Mouse (Mus musculus): Measurements from ENCODE around the gene Ccdc87.
"Not testable (repeated sequence)": the region's sequence is repeated elsewhere in the genome, so short reads cannot be mapped to it uniquely, and the experiment has no call there.

The Ccdc87 gene

DNA sequence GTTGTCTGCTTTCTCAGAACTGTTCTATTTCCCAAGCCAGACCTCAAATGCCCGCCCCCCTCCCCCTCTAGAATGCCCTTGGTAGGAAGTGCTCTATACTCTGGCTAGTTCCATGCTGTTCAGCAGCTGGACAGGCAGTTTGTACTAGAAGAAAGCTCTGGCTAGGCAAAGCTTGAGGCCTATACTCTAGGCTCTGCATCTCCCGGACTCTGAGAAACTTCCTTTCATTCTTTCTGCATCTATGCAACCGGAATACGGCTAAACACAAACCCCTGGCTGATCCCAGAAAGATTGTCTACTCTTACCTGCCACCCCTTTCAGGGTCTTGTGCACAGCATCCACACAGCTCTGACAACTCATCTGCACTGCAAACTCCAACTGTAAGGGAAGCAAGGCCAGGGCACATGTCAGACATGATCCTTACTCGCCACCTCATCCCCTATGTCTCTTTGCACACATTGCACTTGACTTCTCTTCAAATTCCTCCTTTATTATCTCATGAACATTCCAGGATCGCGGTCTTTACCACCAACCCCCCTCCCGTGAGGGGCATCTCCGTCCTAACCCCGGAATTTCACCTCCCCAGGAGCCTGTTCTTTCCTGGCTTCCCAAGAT is 533 bp upstream of the Ccdc87 start:
- no peak for DNase-seq (ENCODE audit: low spot score)

DNA sequence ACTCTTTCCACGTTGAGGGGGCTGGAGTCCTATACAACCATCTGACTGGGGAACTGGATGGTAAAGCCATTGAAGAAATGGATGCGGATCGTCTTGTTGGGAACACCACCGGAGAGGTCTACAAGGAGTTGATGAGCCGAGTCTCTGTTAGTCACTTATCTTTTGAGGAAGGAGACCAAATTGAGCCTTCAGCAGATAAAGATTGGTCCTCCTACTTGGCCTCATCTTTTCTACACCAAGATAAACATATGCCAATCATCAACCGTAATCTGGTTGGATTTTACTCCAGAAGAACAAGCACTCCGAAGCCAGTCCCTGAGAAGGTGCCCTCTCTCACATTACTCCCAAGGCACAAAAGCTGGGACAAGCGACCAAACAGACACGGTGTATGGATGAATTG is 1.7 kb downstream of the Ccdc87 start:
- DNase-seq (ENCODE audit: low spot score), result no peak

DNA sequence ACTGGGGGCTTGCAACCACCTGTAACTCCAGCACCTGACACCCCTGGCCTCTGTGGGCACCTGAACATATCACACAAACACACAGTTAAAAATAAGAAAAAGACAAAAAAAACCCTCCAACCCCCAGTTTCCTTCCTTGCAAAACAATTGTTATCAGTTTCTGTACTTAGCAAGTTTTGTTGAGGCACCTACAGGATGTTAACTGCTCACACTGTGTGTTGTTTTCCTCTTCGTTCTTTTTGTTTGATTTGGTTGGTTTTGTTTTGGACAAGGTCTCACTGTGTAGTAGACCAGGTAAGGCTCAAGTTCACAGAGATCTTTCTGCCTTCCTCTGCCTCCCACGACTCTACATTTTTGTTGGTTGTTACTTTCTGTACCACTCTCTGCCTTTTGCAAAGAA is 3.4 kb downstream of the Ccdc87 start:
- no peak for DNase-seq (ENCODE audit: low spot score)

DNA sequence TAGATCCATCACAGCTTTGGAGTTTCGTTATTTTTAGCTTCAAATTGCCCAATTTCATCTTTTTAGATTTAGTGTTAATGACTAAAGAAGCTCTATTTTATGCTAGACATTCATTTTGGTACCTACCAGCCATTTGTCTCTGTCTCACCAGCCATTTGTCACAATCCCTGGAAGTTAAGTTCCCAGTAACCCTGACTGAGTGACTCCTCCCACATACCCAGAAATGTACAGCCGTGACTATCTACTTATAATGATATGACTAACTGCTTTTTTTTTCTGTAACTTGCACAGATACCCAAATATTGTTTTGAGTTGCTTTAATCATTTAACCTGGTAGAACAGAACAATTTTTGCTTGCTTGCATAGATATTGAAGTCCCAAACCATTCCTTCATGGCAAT is 6.7 kb downstream of the Ccdc87 start:
- no peak for DNase-seq (ENCODE audit: low spot score)

DNA sequence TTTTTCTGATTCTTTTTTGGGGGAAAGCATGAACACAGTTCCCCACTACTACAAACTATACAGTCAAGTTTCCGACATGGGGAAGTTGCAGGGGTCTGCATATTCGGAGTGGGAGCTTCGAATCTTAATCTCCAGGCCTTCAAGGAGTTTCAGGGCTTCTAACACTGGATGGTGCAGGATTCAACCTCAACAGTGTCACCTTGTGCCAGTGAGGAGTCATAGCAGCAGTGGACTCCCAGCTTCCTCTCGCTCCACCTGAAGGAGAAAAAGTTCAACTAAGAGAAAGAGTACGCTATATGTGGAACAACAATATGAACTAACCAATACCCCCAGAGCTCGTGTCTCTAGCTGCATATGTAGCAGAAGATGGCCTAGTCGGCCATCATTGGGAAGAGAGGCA is 8.3 kb downstream of the Ccdc87 start:
- no peak for DNase-seq (ENCODE audit: low spot score)

DNA sequence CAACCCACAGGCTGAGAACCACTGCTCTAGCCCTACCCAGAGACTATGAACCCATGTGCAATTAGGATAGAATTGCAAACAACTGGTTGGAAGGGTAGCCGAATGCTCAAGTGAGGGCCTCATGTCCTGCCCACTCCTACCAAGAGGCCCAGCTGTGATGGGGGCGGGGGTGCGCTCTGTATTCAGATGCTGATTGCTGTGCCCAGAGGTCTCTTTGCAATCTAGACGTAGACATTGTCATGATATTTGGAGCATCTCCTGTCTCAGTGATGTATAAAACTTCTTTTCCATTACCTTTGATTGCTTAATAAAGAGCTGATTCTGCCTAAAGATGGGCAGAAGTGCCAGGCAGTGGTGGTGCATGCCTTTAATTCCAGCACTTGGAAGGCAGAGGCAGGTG is 10.6 kb downstream of the Ccdc87 start:
- DNase-seq (ENCODE audit: low spot score), result no peak

DNA sequence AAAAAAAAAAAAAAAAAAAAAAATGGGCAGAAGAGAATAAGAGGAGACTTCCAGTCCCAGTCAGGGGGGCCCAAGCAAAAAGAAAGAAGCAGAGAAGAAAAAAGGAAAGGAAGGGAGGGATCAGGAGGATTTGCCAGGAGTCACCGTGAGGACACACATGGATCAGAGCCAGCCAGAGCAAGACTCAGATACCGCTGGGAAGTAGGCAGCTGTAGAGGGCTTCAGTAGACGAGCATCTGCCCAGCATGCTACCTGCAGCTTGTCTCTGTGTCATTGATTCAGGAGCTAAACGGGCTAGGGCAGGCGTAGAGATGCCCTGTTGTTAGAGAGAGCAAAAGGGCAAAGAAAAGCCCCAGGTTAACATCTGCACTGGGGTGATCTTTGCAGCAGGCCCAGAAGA is 11.1 kb downstream of the Ccdc87 start:
- DNase-seq (ENCODE audit: low spot score), result no peak

DNA sequence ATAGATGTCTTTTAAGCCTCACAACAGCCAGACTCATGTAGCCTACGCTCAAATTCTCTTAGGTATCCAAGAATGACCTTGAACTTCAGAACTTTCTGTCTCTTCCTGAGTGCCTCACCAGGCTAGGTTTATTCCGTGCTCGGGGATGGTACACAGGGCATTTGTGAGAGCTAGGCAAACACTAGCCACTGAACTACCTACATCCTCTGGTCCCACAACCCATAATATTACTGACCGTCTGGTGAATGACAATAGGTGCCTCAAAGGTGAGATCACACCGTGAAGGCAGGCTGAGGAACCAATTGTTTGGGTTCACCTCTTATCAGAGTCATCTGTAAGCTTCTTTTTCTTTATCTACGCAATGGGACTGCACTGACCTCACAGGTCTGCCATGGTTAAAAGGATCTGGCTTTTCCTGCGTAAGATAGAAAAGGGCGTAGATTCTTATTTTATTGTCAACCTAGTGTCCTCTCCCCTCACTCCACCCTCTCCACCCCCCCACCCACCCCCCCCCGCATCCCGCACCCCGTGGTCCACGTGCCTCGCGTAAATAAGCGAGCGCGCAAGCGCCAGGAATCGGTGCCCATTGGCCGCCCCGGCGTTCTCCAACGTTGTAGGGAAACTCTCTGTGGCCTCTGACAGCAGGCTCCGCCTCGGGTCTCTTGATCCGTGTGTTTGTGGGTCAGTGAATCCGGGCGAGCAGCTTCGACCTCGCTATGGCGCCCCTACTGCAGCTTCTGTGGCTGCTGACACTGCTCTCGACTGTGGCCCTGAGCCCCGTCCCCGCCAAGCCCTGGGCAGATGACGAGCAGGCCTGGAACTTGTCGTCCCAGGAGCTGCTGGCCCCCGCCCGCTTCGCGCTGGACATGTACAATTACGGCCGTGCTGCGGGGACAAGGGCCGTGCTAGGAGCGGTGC is 15.6 kb downstream of the Ccdc87 start, which contains the start of gene Ctsf:
TSS of gene Ctsf (plus strand) at position 579 of the 918 bp plus-strand sequence.
- DNase-seq (ENCODE audit: low spot score), result peak; percentile 37

DNA sequence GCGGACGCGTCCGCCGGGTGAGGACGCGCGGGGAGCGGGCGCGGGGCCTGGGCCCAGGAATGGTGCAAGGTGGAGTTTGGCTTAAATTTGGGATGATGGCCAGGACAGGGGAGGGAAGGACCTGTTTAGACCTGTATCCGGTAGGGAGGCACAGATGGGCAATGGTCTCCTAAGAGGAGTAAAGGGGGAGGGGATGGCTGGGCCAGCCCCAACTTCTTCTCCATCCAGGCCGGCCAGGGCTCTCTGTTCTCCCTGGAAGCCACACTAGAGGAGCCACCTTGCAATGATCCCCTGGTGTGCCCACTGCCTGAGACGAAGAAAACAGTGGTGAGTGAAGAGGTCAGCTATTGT is 16.3 kb downstream of the Ccdc87 start:
- no peak for DNase-seq (ENCODE audit: low spot score)

DNA sequence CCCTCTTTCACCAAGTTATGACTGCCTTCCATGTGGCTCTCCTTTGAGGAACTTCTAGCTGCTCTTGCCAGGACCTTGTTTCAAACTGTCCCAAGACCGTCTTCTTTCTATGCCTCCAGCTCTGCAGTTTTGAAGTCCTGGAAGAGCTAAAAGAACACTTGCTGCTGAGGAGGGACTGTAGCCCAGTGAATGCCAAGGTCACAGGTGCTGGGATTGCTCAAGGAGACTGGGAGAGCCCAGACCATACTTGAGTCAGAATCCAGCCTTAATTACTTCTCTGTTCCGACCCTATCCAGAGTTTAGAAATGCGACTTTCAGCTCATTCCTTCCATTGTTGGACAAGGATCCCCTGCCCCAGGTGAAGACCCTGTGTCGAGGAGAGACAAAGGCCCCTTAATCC is 16.8 kb downstream of the Ccdc87 start:
- DNase-seq (ENCODE audit: low spot score), result no peak

DNA sequence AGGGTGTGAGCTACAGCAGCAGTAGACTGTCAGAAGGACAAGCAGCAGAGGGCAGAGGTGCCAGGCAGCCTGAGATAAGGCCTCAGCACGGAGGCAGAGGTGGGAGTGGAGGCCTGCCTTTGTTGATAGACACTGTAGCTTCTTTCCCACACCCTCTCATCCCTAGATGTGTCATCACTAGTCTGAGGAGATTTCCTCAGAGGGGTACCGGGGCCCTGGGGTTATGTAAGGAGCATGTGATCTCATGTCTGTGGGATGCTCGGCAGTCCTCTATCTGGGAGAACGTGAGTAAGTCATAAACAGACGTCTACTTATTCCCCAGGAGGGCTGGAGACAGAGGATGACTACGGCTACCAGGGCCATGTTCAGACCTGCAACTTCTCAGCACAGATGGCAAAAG is 19.9 kb downstream of the Ccdc87 start:
- DNase-seq (ENCODE audit: low spot score), result peak; percentile 62

DNA sequence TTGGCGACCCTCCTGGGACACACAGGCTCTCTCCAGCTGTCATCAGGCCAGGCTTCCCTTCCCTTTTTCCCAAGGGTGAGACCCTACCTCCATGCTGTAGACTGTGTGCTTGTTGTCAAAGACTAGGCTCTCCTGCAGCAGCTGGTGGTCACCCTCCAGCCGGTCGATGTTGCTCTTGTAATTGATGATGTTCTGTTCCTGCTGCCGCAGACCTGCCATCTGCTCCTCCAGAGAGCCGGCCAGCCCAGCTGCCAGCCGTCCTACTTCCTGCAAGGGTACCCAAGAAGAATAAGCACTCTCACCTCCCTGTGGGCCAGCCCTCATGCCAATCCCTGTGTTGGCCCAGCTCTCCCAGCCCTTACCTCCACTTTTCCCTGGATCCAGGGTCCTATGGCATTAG is 23.9 kb downstream of the Ccdc87 start:
- DNase-seq (ENCODE audit: low spot score), result no peak

DNA sequence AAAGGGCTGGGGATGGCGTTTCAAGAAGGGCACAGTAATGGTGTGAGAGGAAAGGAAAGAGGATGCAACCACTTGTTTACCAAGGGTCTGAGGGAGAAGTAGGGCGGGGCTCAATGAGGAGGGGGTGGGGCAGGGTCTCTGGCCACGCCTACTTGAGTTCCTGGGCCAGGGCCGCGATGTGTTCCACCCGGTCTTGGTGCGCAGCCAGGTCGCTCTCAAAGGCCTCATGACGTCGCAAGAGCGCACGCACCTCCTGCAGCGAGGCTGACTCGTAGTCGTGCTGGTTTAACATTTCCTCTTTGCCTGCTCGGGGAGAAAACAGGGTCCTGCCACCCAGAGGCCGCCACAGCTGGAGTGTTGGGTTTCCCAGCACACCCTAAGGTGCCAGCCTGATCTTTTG is 26.0 kb downstream of the Ccdc87 start:
- no peak for DNase-seq (ENCODE audit: low spot score)

DNA sequence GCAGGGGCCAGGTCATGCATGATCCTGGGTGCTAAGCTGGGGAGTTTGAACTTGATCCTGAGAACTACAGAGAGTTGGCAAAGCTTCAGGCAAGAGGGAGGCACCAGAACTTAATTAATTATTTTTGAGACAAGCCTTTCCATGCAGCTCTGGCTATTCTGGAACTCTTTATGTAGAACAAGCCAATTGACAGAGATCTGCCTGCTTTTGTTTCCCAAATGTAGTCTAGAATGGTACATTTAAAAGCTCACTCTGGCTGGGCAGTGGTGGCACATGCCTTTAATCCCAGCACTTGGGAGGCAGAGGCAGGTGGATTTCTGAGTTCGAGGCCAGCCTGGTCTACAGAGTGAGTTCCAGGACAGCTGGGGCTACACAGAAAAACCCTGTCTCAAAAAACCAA is 35.4 kb downstream of the Ccdc87 start:
- DNase-seq (ENCODE audit: low spot score), result not testable (repeated sequence)

DNA sequence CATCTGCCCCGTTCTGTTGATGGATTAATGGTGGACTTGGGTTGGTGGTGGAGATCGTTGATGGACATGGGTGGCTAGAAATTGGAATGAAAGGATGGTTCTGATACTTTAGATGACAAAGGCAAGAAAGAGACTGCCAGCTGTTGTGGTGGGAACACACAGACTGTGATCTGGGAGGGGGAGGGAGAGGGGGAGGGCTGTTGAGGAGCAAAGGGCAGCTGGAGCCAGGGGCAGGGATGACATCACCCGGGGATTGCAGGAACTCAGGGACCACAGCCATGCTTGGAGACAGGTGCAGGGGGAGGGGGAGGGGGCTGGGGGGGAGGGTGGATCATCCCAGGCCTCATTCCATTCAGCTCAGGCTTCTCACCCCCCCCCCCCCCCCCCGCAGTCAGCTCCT is 37.1 kb downstream of the Ccdc87 start:
- DNase-seq (ENCODE audit: low spot score), result no peak

DNA sequence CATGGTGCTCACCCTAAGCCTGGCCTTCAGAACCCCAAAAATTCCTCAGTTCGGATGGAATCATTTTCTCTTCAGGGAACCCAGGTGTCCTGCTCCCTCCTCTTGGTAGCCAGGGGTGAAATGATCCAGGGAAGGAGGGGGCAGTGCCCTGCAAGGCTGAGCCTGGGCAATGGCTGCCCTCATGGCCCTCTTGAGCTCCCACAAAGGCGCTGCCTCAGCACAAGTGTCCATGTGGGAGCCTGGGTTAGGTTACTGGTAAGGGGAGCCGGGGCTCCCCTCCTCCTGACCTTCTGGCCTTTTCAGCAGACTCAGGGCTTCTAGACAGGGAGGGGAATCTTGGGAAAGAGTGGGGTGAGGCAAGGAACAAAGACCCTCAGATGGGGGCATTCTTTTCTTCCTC is 37.6 kb downstream of the Ccdc87 start:
- no peak for DNase-seq (ENCODE audit: low spot score)

DNA sequence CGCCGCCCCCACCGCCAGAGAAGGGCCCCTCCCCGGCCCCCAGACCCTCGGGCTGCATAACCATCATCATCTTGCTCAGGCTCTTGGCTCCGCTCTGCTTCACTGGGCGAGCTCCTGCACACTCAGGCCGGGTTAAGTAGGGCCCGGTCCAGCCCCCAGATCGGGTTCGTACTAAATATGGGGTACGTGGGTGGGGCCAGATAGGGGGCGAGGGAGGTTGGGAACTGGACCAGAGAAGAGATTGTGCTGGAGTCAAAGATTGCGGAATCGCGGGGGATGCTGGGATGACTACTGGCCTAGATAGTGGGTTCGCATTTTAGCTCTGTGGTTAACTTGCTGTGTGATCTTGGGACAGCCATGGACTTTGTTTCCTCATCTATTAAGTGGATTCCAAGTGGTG is 38.6 kb downstream of the Ccdc87 start, which contains the start of gene Actn3:
TSS of gene Actn3 (minus strand) at position 125 of the 400 bp plus-strand sequence.
- no peak for DNase-seq (ENCODE audit: low spot score)

DNA sequence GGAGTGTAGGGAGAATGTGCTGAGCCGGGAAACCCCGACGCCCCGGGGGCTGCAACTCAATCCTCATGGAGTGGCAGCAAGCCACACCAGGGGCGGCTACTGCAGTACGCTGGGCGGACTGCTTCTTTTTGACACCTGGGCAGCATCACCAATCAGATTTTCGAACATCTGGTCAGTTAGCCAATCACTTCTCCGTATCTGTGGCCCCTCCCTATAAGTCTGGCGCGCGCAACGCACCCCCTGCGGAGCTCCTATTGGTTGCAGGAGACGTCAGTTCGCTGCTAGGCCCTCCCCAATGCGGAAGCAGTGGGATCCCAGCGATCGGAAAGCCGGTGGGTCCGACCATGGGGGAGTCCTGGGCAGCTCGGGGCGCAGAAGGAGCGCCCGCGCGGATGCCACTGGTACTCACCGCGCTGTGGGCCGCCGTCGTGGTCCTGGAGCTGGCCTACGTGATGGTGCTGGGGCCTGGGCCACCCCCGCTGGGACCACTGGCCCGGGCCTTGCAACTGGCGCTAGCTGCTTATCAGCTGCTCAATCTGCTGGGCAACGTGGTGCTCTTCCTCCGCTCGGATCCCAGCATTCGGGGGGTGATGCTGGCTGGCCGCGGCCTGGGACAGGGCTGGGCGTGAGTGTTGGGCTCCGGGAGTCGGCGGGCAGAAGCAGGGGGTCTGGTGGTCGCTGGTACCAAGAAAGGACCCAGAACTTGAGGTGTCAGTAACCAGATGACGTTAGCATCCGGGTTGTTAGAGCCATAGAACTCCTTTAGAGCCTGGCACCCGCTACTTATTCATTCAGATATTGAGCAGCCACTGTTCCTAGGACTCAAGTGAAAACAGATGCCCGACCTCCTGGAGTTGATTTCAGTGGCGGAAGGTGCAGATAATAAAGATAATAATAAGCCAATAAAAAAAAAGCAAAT is 39.5 kb downstream of the Ccdc87 start, which contains the start of gene Zdhhc24:
TSS of gene Zdhhc24 (plus strand) at position 264 of the 919 bp plus-strand sequence.
- DNase-seq (ENCODE audit: low spot score), result peak; percentile 96

DNA sequence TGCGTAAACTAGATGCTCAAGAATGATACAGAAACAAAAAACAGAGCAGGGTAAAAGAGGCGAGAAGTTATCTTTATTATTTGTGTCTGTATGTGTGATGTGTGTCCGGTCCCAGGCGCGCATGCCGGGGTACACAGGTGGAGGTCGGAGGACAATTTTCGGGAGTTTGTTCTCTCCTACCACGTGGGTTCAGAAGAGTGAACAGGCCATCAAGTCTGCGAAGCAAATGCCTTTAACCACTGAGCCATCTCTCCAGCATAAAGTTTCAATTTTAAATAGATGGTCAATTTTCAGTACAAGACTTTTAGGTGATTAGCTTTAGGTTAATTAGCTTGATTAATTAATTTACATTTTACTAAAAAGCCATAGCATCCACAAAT is 40.1 kb downstream of the Ccdc87 start:
- DNase-seq (ENCODE audit: low spot score), result no peak

DNA sequence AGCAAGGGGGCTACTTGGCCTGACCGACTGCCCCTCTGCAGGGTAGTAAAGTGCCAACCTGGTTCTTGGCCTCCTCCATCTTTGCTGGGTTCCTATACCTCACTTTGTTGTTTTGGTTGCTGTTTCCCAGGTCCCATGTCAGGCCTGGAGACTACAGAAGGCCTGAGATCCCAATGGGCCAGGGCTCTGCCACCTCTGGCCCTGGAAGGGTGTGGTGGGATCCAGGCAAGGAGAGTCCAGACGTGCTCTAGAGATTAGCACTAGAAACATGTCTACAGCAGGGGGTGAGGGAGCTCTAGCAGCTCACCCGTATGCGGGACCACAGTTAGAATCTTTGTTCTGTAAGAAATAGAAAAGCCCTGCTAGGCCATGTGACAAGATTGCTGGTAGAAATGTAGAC is 44.8 kb downstream of the Ccdc87 start:
- DNase-seq (ENCODE audit: low spot score), result no peak

DNA sequence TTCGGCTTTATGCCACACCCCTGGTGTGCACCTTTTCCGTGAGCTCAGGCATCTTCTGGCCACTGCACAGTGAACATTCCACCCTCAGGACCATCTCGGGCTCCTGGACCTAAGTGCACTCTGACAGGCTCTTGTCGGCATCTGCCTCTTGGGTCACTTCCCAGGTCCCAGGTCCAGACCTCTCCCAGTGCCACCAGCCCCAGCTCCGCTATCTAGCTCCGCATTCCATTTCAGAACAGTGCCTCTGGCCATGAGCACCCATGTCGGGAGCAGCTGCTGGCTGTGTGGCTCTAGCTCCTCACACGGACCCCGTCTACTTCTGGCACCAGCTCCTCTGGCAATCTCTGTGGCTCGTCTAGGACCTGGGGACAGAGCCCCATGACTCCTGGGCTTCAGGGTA is 50.6 kb downstream of the Ccdc87 start:
- DNase-seq (ENCODE audit: low spot score), result no peak

DNA sequence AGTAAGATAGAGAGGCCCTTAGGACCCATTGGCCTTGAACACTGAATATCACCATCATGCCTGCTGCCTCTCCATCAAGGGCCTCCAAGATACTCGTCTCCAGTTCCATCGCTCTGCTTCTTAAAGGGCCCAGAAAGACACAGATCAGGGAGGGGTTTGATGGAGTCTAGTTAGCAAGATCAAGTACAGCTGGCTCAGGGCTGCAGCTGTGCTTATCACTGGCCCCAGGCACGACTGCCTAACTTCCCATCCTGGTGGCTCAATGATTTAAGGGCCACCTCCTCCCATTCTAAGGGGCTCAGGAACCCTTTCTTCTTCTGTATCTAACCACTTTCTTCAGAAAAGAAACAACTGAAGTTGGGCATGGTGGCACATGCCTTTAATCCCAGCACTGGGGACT is 52.6 kb downstream of the Ccdc87 start:
- DNase-seq (ENCODE audit: low spot score), result no peak
